Mouse (Mus musculus): ENCODE measurements around the gene Elmsan1. TPM values are rescaled to one million over a fixed set of nuclear protein-coding genes. Genes with fewer than 3 reads are reported as not detected.

Gene Elmsan1
- 100 to 1,000 TPM in 1 of 2 experiments, 10 to 100 TPM in 1; 93.3 to 105 TPM for total RNA-seq (2023)

DNA sequence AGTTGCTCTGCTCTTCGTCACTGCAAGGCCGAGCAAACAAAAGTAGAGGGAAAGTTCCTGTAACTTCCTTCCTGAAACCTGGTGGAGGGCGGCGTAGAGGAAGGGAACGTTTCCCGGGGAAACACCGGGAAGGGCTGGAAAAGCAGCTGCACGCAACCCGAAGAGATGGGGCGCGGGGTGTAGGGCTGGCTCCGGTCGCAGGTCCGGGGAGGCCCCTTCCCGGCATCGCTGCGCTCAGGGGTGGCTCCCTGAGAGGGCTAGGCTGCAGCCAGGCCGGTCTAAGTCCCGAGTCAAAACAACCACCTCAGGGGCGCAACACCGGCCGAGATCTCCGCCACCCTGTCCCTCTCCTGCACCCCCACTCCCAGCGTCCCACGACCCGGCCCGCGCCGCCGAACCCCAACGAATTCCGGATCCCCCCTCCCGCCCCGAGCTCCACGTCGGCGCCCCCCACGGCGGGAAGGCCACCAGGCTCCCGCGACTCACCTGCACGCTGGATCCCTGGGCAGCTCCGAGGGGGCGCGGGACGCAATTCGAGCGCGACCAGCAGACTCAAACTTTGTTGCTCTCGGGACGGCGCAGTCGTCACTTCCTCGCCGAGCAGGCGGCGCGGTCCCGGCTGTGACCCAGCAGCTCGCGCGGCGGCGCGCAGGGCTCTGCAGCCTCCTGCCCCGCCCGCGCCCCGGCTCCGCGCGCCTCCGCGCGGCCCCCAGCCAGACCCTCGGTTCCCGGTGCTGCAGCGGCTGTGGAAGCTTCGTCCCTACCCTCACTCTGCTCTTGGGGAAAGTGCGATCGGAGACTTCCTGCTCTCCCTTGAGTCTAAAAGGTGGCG is at the start of gene Elmsan1:
Gene Elmsan1 (minus strand): TSS at position 593 of the 832 bp plus-strand sequence.

GRCm38 (mm10) chr12:84147954-84148621 is 70.6 kb downstream of the Elmsan1 start, which contains the start of gene Pnma1:
Pnma1 (minus strand) TSS chr12:84148489.

GRCm38 (mm10) chr12:84114153-84114994 is 104.3 kb downstream of the Elmsan1 start, which contains the start of gene Dnal1:
Dnal1 (plus strand) TSS chr12:84114366.

DNA sequence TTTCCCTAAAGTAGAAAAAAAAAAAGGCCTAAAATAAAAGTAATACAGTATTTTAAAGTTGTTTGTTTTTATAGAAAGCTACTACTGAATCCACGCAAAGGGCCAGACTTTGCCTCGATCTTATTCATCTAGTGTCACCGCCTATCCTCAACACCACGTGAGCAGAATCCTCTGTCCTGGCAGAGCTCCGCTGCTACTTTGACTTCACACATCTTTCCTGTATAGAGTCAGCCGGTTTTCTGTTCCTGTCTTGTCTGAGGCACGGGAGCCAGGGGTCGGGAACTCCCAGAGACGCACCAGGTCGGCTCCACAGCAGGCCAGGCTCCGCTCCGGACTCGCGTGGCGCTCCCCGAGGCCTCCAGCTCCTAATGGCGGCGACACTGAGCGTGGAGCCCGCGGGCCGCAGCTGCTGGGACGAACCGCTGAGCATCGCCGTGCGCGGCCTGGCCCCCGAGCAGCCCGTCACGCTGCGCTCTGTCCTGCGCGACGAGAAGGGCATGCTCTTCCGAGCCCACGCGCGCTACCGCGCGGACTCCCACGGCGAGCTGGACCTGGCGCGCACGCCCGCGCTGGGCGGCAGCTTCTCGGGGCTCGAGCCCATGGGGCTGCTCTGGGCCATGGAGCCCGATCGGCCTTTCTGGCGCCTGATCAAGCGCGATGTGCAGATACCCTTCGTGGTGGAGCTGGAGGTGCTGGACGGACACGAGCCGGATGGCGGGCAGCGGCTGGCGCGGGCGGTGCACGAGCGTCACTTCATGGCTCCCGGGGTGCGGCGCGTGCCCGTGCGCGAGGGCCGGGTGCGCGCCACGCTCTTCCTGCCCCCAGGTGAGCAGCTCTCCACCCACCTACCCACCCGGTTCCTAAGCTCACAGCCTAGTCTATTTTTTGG is 117.8 kb downstream of the Elmsan1 start, which contains the start of gene Acot6:
Gene Acot6 (plus strand): TSS at position 51 of the 889 bp plus-strand sequence.

Other genes starting within 250 kb of the Elmsan1 start
- not detected for gene Heatr4, start 234.0 kb downstream of the Elmsan1 start, total RNA-seq (2023)
- gene Acot2, start 231.0 kb downstream of the Elmsan1 start, total RNA-seq (2023) = 10 to 100 TPM; 15.8 to 16.5 TPM
- 10 to 100 TPM; 39.1 to 39.2 TPM for gene Acot1, start 209.4 kb downstream of the Elmsan1 start, total RNA-seq (2023)
- gene Acot4, start 180.5 kb downstream of the Elmsan1 start, total RNA-seq (2023) = 1 to 10 TPM; 1.2 to 1.6 TPM
- gene Gm49366, start 179.9 kb downstream of the Elmsan1 start, total RNA-seq (2023) = not detected
- not detected for gene Acot3, start 166.7 kb downstream of the Elmsan1 start, total RNA-seq (2023)
- gene Acot5, start 149.6 kb downstream of the Elmsan1 start, total RNA-seq (2023) = not detected
- gene Acot6, start 118.2 kb downstream of the Elmsan1 start, total RNA-seq (2023) = under 1 TPM; 0.24 to 0.64 TPM
- under 1 TPM; 0.52 to 0.73 TPM for gene Dnal1, start 104.5 kb downstream of the Elmsan1 start, total RNA-seq (2023)
- 1 to 10 TPM; 3.1 to 4.0 TPM for gene Pnma1, start 70.4 kb downstream of the Elmsan1 start, total RNA-seq (2023)
- gene Ptgr2, start 66.4 kb upstream of the Elmsan1 start, total RNA-seq (2023) = 10 to 100 TPM; 18.1 to 18.3 TPM
- 10 to 100 TPM; 30.7 to 34.7 TPM for gene Zfp410, start 98.0 kb upstream of the Elmsan1 start, total RNA-seq (2023)
- 1 to 10 TPM; 9.4 TPM for gene Coq6, start 142.8 kb upstream of the Elmsan1 start, total RNA-seq (2023)
- gene Fam161b, start 143.0 kb upstream of the Elmsan1 start, total RNA-seq (2023) = 1 to 10 TPM in 1 of 2 experiments, under 1 TPM in 1; 0.49 to 1.1 TPM
- gene Entpd5, start 190.1 kb upstream of the Elmsan1 start, total RNA-seq (2023) = 1 to 10 TPM; 5.5 to 5.7 TPM
- gene Bbof1, start 190.2 kb upstream of the Elmsan1 start, total RNA-seq (2023) = under 1 TPM in 1 of 2 experiments, not detected in 1; 0.26 TPM
- 10 to 100 TPM; 27.7 to 29.6 TPM for gene Rnf113a2, start 198.3 kb upstream of the Elmsan1 start, total RNA-seq (2023)
- gene Aldh6a1, start 232.1 kb upstream of the Elmsan1 start, total RNA-seq (2023) = 1 to 10 TPM; 6.7 TPM
- 10 to 100 TPM in 1 of 2 experiments, 1 to 10 TPM in 1; 8.3 to 10.5 TPM for gene Lin52, start 232.5 kb upstream of the Elmsan1 start, total RNA-seq (2023)